Mouse (Mus musculus) ovary, postnatal 10 days (tissue): ENCODE results near the gene Adamtsl1.

Source experiments
- DNase-seq: peaks from one replicate; pipeline ENCODE4 v3.0.0; 2022; ENCODE audit warnings: low spot score

Adamtsl1 gene

GRCm38 (mm10) chr4:86314442-86314841, 800.5 kb downstream of the Adamtsl1 start:
- DNase-seq: no peak

GRCm38 (mm10) chr4:86315122-86315521, 801.1 kb downstream of the Adamtsl1 start:
- DNase-seq: no peak

GRCm38 (mm10) chr4:86317916-86318542, 804.1 kb downstream of the Adamtsl1 start:
- no peak for DNase-seq

GRCm38 (mm10) chr4:86325411-86325810, 811.4 kb downstream of the Adamtsl1 start:
- no peak for DNase-seq

GRCm38 (mm10) chr4:86326003-86326402, 812.0 kb downstream of the Adamtsl1 start:
- DNase-seq: no peak

GRCm38 (mm10) chr4:86326638-86327037, 812.7 kb downstream of the Adamtsl1 start:
- no peak for DNase-seq

- DNase-seq: no peak
Measured at GRCm38 (mm10) chr4:86329481-86329880, 815.5 kb downstream of the Adamtsl1 start.

- DNase-seq: no peak
Measured at GRCm38 (mm10) chr4:86335861-86336415, 822.0 kb downstream of the Adamtsl1 start.

GRCm38 (mm10) chr4:86337216-86337765, 823.3 kb downstream of the Adamtsl1 start:
- DNase-seq: no peak

- DNase-seq: no peak
Measured at GRCm38 (mm10) chr4:86349341-86349740, 835.4 kb downstream of the Adamtsl1 start.

GRCm38 (mm10) chr4:86352121-86352520, 838.1 kb downstream of the Adamtsl1 start:
- DNase-seq: no peak

- DNase-seq: no peak
Measured at GRCm38 (mm10) chr4:86353550-86353949, 839.6 kb downstream of the Adamtsl1 start.

GRCm38 (mm10) chr4:86359398-86359797, 845.4 kb downstream of the Adamtsl1 start:
- DNase-seq: no peak

GRCm38 (mm10) chr4:86369055-86369454, 855.1 kb downstream of the Adamtsl1 start:
- no peak for DNase-seq

GRCm38 (mm10) chr4:86373166-86373565, 859.2 kb downstream of the Adamtsl1 start:
- no peak for DNase-seq

GRCm38 (mm10) chr4:86383124-86383523, 869.2 kb downstream of the Adamtsl1 start:
- no peak for DNase-seq

GRCm38 (mm10) chr4:86385121-86385520, 871.1 kb downstream of the Adamtsl1 start:
- DNase-seq: no peak

- no peak for DNase-seq
Measured at GRCm38 (mm10) chr4:86388430-86388829, 874.5 kb downstream of the Adamtsl1 start.

GRCm38 (mm10) chr4:86391176-86391575, 877.2 kb downstream of the Adamtsl1 start:
- DNase-seq: no peak

GRCm38 (mm10) chr4:86395636-86396035, 881.7 kb downstream of the Adamtsl1 start:
- no peak for DNase-seq

GRCm38 (mm10) chr4:86396672-86397288, 882.8 kb downstream of the Adamtsl1 start:
- no peak for DNase-seq

GRCm38 (mm10) chr4:86397470-86397869, 883.5 kb downstream of the Adamtsl1 start:
- DNase-seq: no peak

GRCm38 (mm10) chr4:86401116-86401515, 887.1 kb downstream of the Adamtsl1 start:
- no peak for DNase-seq
